Mouse (Mus musculus) right cerebral cortex, postnatal 4 days (tissue): Measurements from ENCODE around the gene Bco2.

Experiments used
- DNase-seq: peaks from one replicate; pipeline ENCODE4 v3.0.0-alpha.2; 2022

Gene Bco2

DNA sequence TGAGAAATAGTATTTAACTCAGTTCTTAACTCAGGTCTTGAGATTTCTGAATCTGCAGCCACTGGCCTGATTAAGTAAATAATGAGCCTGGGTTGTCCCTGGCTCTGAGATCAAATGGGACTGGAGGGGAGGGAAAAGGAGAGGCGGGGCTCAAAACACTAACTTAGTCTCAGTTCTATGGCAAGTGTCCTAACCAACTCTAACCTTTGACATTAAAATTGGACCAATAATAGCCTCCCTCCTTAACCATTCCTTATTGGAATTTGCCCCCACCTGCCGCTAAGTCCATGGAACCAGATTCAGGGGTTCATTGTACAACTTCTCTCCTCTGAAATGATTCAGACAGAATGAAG lies at the start of gene Bco2:
Gene Bco2 (minus strand): TSS at position 88 of the 353 bp plus-strand sequence.
- no peak for DNase-seq

DNA sequence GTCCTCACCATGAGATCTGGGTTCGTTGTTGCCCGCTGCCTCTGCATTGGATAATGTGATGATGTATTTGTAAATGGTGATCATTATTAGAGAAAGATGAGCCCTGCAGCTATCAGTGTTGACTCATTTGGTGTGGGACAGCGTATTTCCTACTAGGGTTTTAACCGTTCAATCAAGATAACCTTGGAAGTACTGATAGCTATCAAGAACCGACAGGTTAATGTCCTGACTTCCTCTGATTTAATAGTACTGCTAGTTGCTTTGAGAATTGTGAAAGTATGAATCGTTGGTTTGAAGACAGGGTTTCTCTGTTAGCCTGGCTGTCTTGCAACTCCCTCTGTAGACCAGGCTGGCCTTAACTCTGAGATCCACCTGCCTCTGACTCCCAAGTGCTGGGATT lies 49.4 kb upstream of the Bco2 start:
- DNase-seq, result no peak

DNA sequence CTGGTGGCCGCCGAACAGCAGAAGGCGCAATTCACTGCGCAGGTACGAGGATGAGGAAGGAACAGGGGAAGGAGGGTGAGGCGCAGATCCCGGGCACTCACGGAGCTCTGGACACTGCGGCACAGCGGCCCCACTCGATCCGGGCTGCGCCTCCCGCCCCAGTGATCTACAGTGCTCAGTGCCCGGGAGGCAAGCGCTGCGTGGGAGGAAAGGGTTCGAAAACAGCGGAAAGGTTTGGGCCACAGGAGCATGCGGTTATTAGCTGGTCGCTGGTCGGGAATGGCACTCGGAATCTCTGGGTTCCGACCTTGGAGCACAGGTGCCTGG lies 49.0 kb upstream of the Bco2 start:
- no peak for DNase-seq

DNA sequence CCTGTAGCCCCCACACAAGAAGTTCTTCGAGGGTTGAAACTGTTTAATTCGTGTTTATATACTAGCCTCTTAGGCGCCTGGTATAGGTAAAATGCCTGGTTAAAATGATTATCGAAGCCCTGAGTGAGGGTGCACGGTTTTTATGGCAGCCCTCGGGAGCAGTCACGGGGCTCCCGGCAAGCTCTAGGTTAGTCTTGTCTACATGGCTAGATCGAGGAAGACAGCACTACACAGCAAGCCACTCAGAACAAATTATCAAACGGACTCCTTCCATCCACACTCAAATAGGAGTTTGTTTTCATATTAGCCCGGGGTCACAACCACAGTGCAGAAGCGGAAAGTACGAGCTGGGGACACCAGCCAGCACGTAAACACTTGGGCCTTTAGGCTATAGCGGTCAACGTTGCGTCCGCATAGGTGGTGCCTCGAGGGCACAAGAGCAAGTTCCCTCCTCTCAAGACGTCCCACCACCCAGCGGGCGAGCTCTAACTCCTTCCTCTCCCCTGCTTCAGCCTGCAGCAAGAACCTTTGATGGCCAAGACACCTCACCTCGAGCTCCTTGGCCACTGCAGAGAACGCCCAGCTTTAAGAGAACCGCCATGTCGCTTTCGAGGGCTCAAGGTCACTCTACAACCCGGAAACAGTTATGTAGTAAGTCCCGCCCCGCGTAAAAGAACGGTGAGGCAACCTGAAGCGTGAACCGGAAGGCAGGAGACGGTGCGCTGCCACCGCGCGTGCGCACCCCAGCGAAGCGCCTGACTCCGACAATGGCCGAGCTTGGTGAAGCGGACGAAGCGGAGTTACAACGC lies 48.4 kb upstream of the Bco2 start, which contains the start of the genes Sdhd and Timm8b:
Gene Sdhd (minus strand): TSS at position 624 of the 809 bp plus-strand sequence.
Gene Timm8b (plus strand): TSS at position 722 of the 809 bp plus-strand sequence.
- peak; percentile 87 for DNase-seq

DNA sequence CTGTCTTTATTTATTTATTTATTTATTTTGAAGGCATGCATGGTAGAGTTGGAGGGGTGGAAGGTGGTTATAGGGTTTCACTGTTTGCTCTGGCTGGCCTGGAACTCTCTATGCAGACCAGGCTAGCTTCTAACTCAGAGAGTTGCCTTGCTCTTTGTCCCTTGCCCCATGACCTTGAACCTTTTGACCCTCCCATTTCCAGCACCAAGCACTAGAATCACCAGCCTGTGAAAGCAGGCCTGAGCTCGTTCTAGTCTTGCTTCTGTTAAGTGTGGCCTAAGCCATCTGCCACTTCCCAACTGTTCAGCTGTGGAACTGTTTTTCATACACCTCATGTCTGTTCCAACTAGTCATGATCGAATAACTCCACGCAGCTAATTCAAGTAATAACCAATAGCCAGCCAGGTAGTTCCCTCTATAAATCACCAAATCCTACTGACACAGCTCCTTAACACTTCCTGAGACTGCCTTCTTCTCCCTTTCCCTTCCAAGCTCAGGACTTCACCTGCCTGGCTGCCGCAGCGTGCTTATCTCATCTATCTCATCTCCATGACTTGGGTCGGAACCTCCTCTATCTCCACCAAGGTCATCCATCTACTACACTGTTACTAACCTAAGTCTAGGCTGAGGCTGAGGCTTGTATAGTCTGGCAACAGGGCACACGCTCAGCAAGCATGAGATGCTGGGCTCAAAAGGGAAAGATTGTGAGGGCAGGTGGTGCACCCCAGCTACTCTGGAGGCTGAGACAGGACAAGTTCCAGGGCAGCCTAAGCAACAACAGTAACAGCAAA lies 47.3 kb upstream of the Bco2 start:
- DNase-seq, result no peak

DNA sequence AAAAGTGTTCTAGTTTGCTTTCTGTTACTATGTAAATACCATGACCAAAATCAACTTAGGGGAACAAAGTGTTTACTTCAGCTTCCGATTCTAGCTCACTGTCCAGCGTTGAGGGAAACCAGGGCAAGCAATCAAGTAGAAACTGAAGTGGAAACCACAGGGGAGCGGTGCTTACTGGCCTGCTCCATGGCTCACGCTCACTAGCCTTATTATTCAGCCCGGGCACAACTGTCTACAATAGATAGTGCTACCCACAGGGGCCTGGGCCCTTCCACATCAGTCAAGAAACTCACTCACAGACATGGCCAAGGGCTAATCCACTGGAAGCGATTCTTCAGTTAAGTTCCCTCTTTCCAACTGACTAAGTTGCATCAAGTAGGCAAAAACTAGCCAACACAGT lies 46.6 kb upstream of the Bco2 start:
- no peak for DNase-seq

DNA sequence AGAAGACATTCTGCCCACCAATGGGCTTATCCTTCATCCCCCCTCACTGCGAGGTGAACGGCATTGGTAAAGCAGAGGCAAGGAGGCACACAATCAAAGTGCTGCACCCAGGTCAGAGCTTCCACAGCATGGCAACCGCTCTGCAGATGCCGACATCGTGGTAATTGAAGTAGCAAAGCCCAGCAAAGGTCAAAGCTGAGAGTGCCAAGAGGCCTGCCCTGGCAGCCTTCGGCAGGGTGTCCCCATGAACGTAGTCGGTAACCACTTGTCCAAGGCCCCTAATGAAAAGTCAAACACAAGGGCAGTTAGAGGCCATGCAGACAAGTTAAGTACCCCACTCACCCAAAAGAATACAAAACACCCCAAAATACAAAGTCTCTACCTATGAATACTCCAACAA lies 42.0 kb upstream of the Bco2 start:
- DNase-seq, result no peak

DNA sequence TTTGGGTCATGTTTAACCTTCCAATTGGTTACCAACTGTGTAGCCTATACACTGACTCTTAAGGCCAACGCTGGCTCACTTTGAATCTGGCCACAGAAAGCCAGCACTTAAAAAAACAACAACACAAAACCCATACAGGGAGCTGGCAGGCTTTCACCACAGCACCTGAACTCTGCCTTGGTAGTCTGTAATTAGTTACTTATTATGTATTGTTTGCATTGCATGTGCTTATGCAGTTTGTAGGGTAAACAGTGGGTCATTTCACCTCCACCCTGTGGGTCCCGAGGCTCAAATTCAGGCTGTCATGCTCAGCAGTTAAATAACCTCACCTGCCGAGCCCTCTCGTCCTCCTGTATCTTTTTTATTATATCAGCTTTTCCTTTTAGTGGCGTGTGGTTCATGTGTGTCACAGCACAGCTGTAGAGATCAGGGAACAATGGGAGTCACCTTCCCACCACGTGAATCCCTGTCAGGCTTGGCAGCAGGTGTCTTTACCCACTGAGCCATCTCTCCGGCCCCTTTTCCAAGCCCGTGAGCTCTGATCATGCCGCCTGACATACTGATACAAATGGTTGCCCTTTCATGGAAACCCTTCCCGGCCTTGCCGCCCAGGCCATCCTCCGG lies 39.9 kb upstream of the Bco2 start:
- no peak for DNase-seq

DNA sequence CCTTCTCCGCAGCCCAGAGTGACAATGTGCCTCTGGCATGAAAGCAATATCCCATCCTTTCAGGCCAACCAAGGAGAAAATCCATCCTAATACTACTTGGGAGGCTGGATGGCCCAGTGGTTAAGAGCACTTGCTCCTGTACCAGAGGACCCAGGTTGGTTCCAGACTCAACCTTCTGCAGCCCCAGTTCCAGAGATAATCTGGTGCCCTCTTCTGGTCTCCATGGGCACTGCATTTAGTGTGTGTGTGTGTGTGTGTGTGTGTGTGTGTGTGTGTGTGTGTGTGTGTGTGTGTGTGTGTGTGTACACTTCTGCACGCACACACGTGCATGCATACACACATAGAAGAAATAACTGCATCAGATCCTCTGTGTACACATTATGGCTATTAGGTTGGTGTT lies 38.6 kb upstream of the Bco2 start:
- peak; percentile 23 for DNase-seq

DNA sequence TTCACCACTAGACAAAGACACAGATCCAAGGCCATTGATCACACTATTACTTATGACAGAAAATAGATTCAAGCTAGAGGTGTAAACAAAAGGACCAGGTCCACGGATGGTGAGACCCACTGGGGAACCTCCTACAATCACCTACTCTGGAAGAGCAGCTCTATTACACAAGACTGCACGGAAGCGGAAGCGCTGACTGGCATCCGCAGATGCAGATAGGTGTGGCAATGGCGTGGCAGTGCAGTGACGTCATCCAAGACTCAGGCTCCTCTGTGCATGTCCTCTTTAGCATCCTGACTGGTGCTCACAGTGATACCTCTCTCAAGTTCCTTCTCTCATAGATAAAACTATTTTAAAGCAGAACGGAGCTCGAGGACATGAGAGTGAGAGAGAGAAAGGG lies 38.0 kb upstream of the Bco2 start:
- DNase-seq, result no peak

DNA sequence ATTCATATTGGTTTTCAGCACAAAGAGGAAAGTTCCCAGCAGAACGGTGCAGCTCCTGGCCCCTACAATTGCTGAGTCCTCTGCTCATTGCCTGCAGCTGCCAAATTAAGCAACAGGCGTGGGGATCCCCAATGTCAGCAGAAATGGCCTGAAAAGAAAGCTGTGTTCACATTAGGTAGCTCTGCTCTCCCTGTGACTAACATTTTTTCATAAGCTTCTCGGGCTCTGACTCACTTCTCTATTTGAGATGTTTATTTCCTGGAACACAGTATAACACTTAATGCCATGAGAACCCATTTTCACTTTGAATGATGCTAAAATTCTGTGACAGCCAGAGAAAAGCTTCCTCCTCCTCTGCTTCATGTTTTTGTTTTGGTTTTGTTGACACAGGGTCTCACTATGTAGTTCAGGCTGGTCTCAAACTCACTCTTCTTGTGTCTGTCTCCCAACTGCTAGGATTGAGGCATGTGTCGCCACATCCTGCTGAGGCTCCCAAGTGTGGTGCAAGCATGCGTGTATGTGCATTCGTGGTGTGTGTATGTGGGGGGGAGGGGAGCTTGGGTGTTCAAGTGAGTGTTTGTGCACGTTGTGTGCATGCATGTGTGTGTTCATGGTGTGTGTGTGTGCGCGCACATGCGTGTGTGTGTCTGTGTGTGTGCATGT lies 36.0 kb upstream of the Bco2 start:
- no peak for DNase-seq

DNA sequence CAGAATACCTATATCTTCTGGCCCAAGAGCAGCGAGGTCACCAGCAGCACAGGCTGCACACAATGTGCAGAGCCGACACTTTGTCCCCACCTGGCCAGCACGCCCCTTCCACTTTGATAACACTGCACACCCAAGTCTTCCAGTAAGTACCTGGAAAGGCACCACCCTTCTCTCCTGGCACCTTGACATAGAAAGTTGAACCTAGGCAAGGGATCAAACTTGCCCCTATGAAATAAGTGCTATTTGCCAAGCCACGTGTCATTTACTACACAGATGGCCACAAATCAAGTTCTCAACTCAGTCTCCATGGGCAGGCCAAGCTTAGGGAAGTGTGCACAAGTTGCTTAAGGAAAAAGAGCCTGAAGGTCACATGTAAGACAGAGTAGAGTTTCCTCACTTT lies 32.0 kb upstream of the Bco2 start:
- no peak for DNase-seq

DNA sequence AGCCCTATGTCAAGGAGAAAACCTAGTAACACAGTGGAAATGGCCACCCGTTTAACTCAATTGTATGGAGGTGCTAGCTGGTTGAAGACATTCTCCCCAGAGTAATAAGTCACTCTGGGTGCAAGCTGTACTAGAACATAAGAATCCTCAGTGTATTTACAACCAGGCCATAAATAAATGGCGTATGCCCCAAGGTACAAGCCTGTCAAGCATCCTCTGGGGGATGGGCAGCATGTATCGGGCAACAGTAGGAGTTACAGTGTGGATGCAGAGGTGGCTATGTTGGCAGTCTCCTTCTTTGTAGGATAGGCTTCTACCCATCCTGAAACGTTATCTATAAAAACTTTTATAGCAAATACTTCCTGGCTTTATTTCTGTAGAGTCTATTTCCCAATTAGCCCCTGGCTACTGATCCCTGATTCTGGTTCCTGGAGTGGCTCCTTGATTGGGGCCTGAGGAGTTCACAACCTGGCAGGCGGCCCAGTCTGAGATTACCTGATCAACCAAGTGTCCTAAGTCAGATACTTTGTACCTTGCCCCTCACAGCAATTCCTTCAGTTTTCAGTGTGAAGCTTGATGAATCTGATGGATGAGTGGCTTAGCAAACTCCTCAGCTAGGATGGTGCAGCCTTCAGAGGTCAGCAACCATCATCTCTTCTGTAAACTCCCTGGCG lies 30.3 kb upstream of the Bco2 start:
- DNase-seq, result no peak

DNA sequence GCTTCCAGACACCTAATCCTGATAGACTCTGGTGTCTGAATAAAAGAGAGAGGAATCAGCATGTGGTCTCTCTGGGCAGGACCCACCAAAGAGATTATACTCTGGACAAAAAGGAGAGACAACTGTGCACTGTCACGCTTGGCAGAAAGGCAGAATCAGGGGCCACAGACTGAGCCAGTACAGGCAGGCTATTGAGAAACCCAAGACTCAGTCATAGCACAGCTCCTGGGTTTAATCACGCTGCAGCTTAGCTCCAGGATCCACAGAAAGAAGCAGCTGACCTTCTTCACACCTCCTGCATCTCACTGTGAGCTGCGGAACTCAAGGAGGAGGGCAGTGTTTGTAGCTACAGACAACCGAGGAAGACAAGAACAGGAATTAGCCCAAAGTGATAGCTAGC lies 25.4 kb upstream of the Bco2 start:
- no peak for DNase-seq

DNA sequence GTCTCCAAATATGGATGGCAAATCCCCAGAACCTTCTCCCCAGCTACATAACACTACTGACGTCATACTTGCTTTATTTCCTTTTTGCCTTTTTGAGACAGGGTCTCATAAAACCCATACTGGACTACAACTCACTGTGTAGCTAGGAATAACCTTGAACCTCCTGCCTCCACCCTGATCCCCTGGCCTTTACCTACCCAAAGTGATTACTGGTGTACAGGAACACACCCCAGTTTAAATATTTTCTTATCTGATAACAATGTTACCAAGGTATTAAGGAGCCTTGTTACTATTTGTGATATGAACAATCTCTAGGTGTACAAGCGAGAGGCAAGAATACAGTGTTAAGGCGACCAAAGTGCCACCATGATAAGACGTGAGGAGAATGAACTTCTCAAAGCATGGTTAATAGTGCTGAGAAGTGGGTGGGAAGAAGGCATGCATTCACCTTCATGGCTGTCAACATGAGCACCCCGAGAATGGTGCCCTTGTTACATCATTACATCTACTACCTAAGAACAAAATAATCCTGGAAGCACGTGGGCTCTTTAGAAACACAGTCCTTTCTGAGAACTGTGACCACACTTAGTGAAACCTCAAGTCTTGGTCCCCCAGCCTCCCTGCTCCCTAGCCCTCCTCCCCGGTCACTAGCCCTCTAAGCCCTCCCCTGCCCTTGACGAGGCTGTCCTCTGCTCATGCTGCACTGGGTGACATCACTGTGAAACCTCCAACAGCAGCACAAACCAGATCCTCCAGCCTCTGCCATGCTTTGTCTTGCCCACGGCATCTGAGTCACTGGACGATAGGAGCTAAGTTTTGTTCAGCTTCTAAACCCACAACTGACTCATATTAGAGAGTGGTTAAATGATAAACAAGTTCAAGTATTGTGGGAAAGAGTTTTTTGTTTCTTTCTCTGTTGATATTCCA lies 14.9 kb upstream of the Bco2 start:
- DNase-seq, result no peak

DNA sequence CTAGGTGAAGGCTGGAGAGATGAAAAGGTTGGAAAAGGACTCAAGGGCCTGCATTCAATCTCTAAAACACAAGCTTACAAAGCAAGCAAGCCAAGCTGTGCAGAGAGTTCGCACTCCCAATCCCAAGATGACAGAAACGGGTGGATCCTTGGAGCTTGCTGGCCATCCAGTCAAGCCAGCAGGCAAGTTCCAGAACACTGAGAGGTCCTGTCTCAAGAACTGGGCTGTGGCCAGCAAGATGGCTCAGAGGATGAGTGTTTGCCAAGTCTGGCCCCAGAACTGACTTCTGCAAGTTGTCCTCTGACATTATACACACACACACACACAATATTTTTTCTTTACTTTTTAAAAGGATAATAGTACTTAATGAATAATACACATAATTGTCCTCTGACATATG lies 12.9 kb upstream of the Bco2 start:
- no peak for DNase-seq

DNA sequence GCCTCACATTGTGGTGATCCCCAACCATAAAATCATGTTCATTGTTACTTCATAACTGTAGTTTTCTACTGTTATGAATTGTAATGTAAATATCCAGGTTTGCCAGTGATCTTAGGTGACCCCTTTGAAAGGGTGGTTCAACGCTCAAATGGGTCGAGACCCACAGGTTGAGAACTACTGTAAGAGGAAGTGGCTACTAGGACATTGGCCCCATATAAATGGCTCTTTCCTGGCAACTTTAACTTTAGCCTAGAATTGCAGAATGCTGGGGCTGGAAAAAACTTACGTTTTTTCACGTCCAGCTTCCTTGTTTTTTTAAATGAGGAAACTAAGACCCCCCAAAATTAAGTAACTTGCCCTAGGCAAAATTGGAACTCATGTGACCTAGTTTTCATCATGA lies 12.4 kb upstream of the Bco2 start:
- DNase-seq, result no peak

DNA sequence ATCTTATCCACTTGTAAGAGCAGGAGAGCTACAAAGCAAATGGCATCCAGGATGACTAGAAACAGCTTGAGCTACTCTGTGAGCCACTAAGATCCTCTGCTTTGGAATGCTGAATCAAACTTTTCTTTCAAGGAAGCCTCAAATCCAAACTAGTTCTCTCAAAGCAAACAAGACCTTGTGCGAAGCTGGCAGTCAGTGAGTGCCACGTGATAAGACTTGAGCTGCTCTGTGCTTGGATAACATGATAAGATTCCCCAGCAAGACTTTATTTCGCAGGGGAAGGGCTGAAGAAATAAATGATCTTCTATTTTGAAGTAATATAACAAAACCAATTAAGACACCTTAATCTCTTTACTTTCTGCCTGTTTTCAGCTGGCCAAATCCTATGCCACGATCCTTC lies 11.0 kb upstream of the Bco2 start:
- DNase-seq, result no peak

DNA sequence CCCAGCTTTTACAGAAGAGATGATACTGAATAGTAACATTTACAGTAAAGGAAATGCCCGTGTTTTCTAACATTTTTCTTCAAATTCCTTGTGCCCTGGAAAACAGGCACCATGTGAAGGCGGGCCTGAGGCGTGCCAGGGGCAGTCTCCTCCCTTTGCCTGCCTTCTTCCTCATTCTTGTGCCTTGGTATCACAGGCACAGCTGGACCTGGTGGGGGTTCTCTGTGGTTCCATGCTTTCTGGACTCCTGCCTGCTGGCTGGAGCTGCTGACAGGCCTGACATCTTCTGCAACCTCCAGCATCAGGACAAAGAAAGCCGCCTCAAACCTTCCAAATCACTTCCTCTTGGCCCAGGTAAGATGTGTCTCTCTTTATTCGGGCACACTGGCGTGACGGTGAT lies 10.2 kb upstream of the Bco2 start:
- no peak for DNase-seq

DNA sequence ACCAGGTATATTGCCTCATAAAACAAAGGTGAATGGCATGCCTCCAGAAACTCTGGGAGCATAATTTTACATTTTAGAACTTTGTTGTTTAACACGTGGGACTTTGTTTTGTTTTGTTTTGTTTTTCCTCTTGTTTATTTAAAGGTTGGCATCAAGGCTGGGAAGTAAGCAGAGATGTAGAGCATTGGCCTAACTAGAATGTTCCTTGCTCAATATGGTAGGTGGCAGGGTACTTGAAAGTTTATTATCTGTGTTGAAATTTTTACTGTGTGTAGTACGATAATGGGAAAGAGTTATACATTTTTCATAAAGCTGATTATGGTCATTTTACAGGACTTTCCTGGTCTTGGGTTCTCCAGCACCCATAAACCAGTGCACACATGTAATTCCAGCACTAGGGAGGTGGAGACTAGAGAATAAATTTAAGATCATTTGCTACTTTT lies 7.0 kb upstream of the Bco2 start:
- no peak for DNase-seq

DNA sequence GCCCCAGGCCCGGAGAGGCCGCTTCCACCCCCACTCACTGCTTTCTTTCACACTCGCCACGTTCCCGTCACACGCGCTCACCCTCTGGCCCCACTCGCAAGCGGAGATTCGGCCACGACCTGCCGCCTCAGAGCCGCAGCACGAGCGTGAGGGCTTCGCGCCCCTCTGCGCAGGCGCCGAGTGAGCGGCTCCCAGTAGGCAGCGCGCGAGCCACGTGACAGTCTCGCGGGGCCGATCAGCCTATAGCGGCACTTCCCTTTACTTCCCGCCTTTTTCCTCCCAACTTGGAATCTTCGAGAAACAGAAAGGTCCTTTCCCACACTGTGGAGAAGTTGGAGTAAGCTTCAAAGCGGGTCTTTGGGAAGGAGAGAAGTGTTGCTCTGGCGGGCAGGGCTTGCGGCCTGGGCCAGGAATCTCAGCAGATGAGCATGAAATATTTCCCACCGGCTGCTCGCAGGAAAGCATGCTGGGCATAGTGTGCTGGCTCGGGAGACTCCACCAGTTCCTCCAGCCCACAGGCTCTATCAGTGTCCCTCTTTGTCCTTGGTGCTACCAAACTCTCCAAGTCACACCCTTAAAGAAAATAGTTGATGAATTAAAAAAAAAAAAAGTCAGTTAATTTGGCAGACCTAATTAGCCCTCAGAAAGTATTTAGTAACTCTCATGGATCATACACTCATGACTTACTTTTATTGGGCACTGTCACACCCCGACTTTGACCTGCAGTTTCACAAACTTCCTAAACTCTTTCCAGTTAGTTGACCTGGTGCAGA lies 6.3 kb upstream of the Bco2 start, which contains the start of gene Tex12:
Gene Tex12 (minus strand): TSS at position 181 of the 773 bp plus-strand sequence.
- DNase-seq, result no peak
